Mouse (Mus musculus): ENCODE data around the gene Olfr360. TPM values are rescaled to one million over a fixed set of nuclear protein-coding genes. Genes with fewer than 3 reads are reported as not detected.

Olfr360 gene
- polyA plus RNA-seq (2017; shearing (Covaris generic)): not detected

DNA sequence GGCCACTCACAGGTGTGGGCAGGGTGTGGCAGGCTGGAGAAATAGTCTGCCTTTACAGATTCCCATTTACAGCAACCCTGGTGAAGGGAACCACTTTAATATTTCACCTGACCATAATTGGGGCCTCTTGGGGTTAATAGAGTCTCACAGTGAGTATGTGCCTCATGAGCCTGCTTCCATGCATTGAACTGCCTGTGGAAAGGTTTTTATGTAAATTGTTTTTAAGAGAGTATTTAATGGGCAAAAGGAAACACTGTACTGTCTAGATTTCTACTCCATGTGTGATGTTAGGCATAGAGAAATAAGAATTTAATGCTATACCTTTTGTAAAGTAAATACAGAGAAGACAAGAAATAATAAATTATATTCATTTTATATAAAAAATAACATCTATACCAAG is at the start of gene Olfr360:
TSS of gene Olfr360 (plus strand) at position 301 of the 400 bp plus-strand sequence.

DNA sequence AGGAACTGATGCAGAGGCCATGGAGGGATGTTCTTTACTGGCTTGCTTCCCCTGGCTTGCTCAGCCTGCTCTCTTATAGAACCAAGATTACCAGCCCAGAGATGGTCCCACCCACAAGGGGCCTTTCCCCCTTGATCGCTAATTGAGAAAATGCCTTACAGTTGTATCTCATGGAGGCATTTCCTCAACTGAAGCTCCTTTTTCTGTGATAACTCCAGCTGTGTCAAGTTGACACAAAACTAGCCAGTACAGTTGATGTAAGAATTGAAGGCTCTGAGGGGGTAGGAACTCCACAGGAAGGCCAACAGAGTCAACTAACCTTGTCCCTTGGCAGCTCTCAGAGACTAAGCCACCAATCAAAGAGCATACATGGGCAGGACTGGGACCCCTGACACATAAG is 23.6 kb downstream of the Olfr360 start, which contains the start of gene Olfr361:
TSS of gene Olfr361 (minus strand) at position 101 of the 400 bp plus-strand sequence.

DNA sequence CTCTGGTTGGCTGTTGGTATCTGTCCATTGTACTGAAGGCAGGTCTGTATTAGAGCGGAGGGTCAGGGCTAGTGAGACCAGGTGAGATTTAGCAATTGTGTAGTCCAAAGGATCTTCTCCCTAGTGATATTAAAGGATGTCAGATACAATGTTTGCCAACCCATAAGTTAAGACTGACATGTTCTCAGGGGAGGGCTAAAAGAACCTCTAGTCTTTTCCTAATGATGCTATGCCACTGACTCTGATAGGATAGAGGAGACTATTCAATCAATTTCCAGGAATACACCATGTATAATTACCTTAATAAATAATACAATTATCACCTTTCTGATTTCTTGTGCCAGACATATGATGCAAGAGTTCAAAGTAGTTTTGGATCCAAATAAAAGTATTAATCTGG is 52.3 kb downstream of the Olfr360 start, which contains the start of gene Olfr362:
TSS of gene Olfr362 (minus strand) at position 101 of the 400 bp plus-strand sequence.

Other genes starting within 250 kb of the Olfr360 start
- not detected for gene Olfr3, start 248.7 kb upstream of the Olfr360 start, polyA plus RNA-seq (2017; shearing (Covaris generic))
- not detected for gene Olfr350, start 219.4 kb upstream of the Olfr360 start, polyA plus RNA-seq (2017; shearing (Covaris generic))
- not detected for gene Olfr351, start 203.1 kb upstream of the Olfr360 start, polyA plus RNA-seq (2017; shearing (Covaris generic))
- gene Olfr352, start 197.3 kb upstream of the Olfr360 start, polyA plus RNA-seq (2017; shearing (Covaris generic)): not detected
- not detected for gene Olfr353, start 172.8 kb upstream of the Olfr360 start, polyA plus RNA-seq (2017; shearing (Covaris generic))
- 0.09 TPM for gene Olfr354, start 160.1 kb upstream of the Olfr360 start, polyA plus RNA-seq (2017; shearing (Covaris generic))
- gene Olfr355, start 136.8 kb upstream of the Olfr360 start, polyA plus RNA-seq (2017; shearing (Covaris generic)): not detected
- not detected for gene Olfr356, start 128.6 kb upstream of the Olfr360 start, polyA plus RNA-seq (2017; shearing (Covaris generic))
- not detected for gene Olfr357, start 71.9 kb upstream of the Olfr360 start, polyA plus RNA-seq (2017; shearing (Covaris generic))
- gene Olfr358, start 56.4 kb upstream of the Olfr360 start, polyA plus RNA-seq (2017; shearing (Covaris generic)): not detected
- not detected for gene Olfr361, start 23.5 kb downstream of the Olfr360 start, polyA plus RNA-seq (2017; shearing (Covaris generic))
- not detected for gene Olfr362, start 52.2 kb downstream of the Olfr360 start, polyA plus RNA-seq (2017; shearing (Covaris generic))
- gene Olfr364-ps1, start 73.6 kb downstream of the Olfr360 start, polyA plus RNA-seq (2017; shearing (Covaris generic)): not detected
- not detected for gene Olfr365, start 122.5 kb downstream of the Olfr360 start, polyA plus RNA-seq (2017; shearing (Covaris generic))
- not detected for gene Olfr366, start 145.8 kb downstream of the Olfr360 start, polyA plus RNA-seq (2017; shearing (Covaris generic))